Mouse (Mus musculus) liver, postnatal 0 days (tissue): ENCODE results near the gene Gm20662. TPM values are rescaled to one million over a fixed set of nuclear protein-coding genes. Genes with fewer than 3 reads are reported as not detected.
A peak's percentile ranks its signal among the peaks of the same experiment; 100 is the strongest.

ENCODE experiments used
- ATAC-seq: fragments of 200-750 bp; cut with Nextera tagmentation; 2 replicates; pipeline ENCODE4 v1.8.0; 2017; ENCODE audit warnings: mild to moderate bottlenecking, moderate library complexity
- DNase-seq: peaks from one replicate; pipeline ENCODE4 v3.0.0-alpha.2; 2016
- H3K27ac ChIP-seq: fragments of 300-500 bp; sonication (generic); 2 replicates; pipeline ENCODE4 v1.5.1; 2014; ENCODE audit warnings: antibody characterized with exemption, moderate library complexity, mild to moderate bottlenecking, low read depth
- H3K27me3 ChIP-seq: fragments of 300-500 bp; sonication (generic); 2 replicates; pipeline ENCODE4 v1.6.1; 2014; ENCODE audit warnings: low read length, control low read depth, mixed read lengths; ENCODE audit not compliant: insufficient read depth
- H3K36me3 ChIP-seq: fragments of 300-500 bp; sonication (generic); replicated peaks from 2 replicates; pipeline ENCODE4 v1.6.1; 2014; ENCODE audit warnings: mild to moderate bottlenecking, control low read depth, low read length, moderate library complexity, mixed read lengths; ENCODE audit not compliant: insufficient read depth
- H3K4me1 ChIP-seq: fragments of 300-500 bp; sonication (generic); 2 replicates; pipeline ENCODE4 v1.6.1; 2014; ENCODE audit warnings: antibody characterized with exemption, mild to moderate bottlenecking, control low read depth; ENCODE audit not compliant: insufficient read depth
- H3K4me2 ChIP-seq: fragments of 300-500 bp; sonication (generic); 2 replicates; pipeline ENCODE4 v1.6.1; 2014; ENCODE audit warnings: low read depth, mild to moderate bottlenecking, low read length, moderate library complexity, mixed read lengths
- H3K4me3 ChIP-seq: fragments of 300-500 bp; sonication (generic); 2 replicates; pipeline ENCODE4 v1.5.1; 2014; ENCODE audit warnings: low read depth, low read length
- H3K9ac ChIP-seq: fragments of 300-500 bp; sonication (generic); replicated peaks from 2 replicates; pipeline ENCODE4 v1.6.1; 2014; ENCODE audit warnings: mild to moderate bottlenecking, moderate library complexity
- H3K9me3 ChIP-seq: fragments of 300-500 bp; sonication (generic); 2 replicates; pipeline ENCODE4 v1.6.1; 2016; ENCODE audit warnings: mild to moderate bottlenecking, control low read depth, low read length, mixed read lengths
- CTCF ChIP-seq: sonication (generic); IDR thresholded peaks from 2 replicates; pipeline ENCODE4 v1.5.1; 2016; ENCODE audit warnings: antibody characterized with exemption, low read depth
- EP300 ChIP-seq: IDR thresholded peaks from 2 replicates; pipeline ENCODE4 v1.6.1; 2016; ENCODE audit warnings: antibody characterized with exemption, low read depth, mild to moderate bottlenecking
- WGBS: fragments of 180-500 bp; shearing (Covaris S2); extraction: QIAGEN DNeasy Blood & Tissue Kit; methylation state at CpG from one replicate; pipeline ENCODE4 v1.1.7; 2014; ENCODE audit not compliant: insufficient replicate concordance; 5-methylcytosine and 5-hydroxymethylcytosine counted together
- polyA plus RNA-seq: library from polyadenylated mRNA; unstranded; fragments of >200 nt; fragmentation: Nextera tagmentation; extraction: Ambion mirVana; gene quantifications from 2 replicates; pipeline ENCODE4 v1.2.1, GENCODE M21; 2015

Gm20662 gene
- polyA plus RNA-seq, 1 experiment from 2014 or later = not detected

- no peak overlapping the region for H3K4me2 ChIP-seq
- WGBS = 89% methylated on average over 3 of the region's 3 CpGs
- H3K27me3 ChIP-seq = no peaks in the 10 kb centered on the region
- peaks cover 10% of the 10 kb centered on the region for H3K4me1 ChIP-seq
- H3K9ac ChIP-seq = no peak overlapping the region
- no peak for DNase-seq
- peaks cover 24% of the 10 kb centered on the region for H3K36me3 ChIP-seq
- H3K4me3 ChIP-seq = no peak overlapping the region
- TF ChIP-seq CTCF (no peak), EP300 (no peak)
- no peaks in the 10 kb centered on the region for H3K9me3 ChIP-seq
- ATAC-seq = no peak
- H3K27ac ChIP-seq = no peak overlapping the region
Observed at GRCm38 (mm10) chr9:108017127-108017526, 21.0 kb downstream of the Gm20662 start.

GRCm38 (mm10) chr9:108020741-108021140, 24.6 kb downstream of the Gm20662 start:
- WGBS = 88% methylated on average over 1 of the region's 1 CpGs
- H3K36me3 ChIP-seq = peaks cover 30% of the 10 kb centered on the region
- no peak overlapping the region for H3K4me2 ChIP-seq
- H3K4me1 ChIP-seq = peaks cover 11% of the 10 kb centered on the region
- H3K27ac ChIP-seq = no peak overlapping the region
- no peaks in the 10 kb centered on the region for H3K27me3 ChIP-seq
- H3K9me3 ChIP-seq = no peaks in the 10 kb centered on the region
- no peak for TF ChIP-seq CTCF
- no peak for TF ChIP-seq EP300
- H3K9ac ChIP-seq = no peak overlapping the region
- ATAC-seq = no peak
- DNase-seq = no peak
- no peak overlapping the region for H3K4me3 ChIP-seq

- ATAC-seq (no peak), DNase-seq (no peak)
- no peak overlapping the region for H3K4me2 ChIP-seq
- H3K4me3 ChIP-seq = no peak overlapping the region
- H3K9ac ChIP-seq = no peak overlapping the region
- WGBS = 85% methylated on average over 3 of the region's 3 CpGs
- peaks cover 38% of the 10 kb centered on the region for H3K36me3 ChIP-seq
- no peaks in the 10 kb centered on the region for H3K27me3 ChIP-seq
- no peaks in the 10 kb centered on the region for H3K9me3 ChIP-seq
- TF ChIP-seq CTCF (no peak), EP300 (no peak)
- no peak overlapping the region for H3K27ac ChIP-seq
- H3K4me1 ChIP-seq = peaks cover 11% of the 10 kb centered on the region
Observed at GRCm38 (mm10) chr9:108023216-108023615, 27.1 kb downstream of the Gm20662 start.

GRCm38 (mm10) chr9:108026584-108026983, 30.4 kb downstream of the Gm20662 start:
- WGBS = 87% methylated on average over 3 of the region's 3 CpGs
- no peak overlapping the region for H3K4me2 ChIP-seq
- H3K9ac ChIP-seq = no peak overlapping the region
- H3K4me3 ChIP-seq = no peak overlapping the region
- H3K36me3 ChIP-seq = peaks cover 55% of the 10 kb centered on the region
- no peaks in the 10 kb centered on the region for H3K9me3 ChIP-seq
- no peak for TF ChIP-seq EP300
- TF ChIP-seq CTCF = peak; percentile 32; the same call in 1 of the 2 replicates
- no peak for ATAC-seq
- H3K27me3 ChIP-seq = no peaks in the 10 kb centered on the region
- no peak overlapping the region for H3K27ac ChIP-seq
- DNase-seq = no peak
- peaks cover 4% of the 10 kb centered on the region for H3K4me1 ChIP-seq

- Histone ChIP-seq H3K9ac (no peak overlapping the region), H3K4me2 (no peak overlapping the region), H3K27me3 (no peaks in the 10 kb centered on the region), H3K27ac (no peak overlapping the region), H3K9me3 (no peaks in the 10 kb centered on the region), H3K4me1 (no peaks in the 10 kb centered on the region), H3K4me3 (no peak overlapping the region), H3K36me3 (peaks cover 65% of the 10 kb centered on the region)
- TF ChIP-seq CTCF (peak; percentile 21; the same call in 1 of the 2 replicates), EP300 (no peak)
- ATAC-seq (no peak), DNase-seq (no peak)
- WGBS = 99% methylated on average over 3 of the region's 3 CpGs
Observed at GRCm38 (mm10) chr9:108027867-108028266, 31.7 kb downstream of the Gm20662 start.

- H3K9ac ChIP-seq = no peak overlapping the region
- H3K36me3 ChIP-seq = peaks cover 62% of the 10 kb centered on the region
- H3K4me3 ChIP-seq = no peak overlapping the region
- H3K4me1 ChIP-seq = no peaks in the 10 kb centered on the region
- DNase-seq = no peak
- H3K27me3 ChIP-seq = no peaks in the 10 kb centered on the region
- no peak overlapping the region for H3K4me2 ChIP-seq
- ATAC-seq = no peak
- no peak for TF ChIP-seq EP300
- no peak for TF ChIP-seq CTCF
- no peak overlapping the region for H3K27ac ChIP-seq
- H3K9me3 ChIP-seq = no peaks in the 10 kb centered on the region
- 84% methylated on average over 5 of the region's 5 CpGs for WGBS
Observed at GRCm38 (mm10) chr9:108032126-108032525, 36.0 kb downstream of the Gm20662 start.
